Mouse (Mus musculus) MEL (cell line): Measurements from ENCODE around the gene Lsm2. TPM values are rescaled to one million over a fixed set of nuclear protein-coding genes. Genes with fewer than 3 reads are reported as not detected.

Source experiments
- DNase-seq: peaks from one replicate; pipeline ENCODE4 v3.0.0; 2011; ENCODE audit warnings: low read depth, low spot score
- H3K27ac ChIP-seq: 2 replicates; pipeline ENCODE4 v1.5.1; 2012; ENCODE audit warnings: low read depth, mild to moderate bottlenecking, control low read depth, low read length, moderate library complexity; ENCODE audit not compliant: control insufficient read depth
- H3K27me3 ChIP-seq, 2 experiments: fragments of 150-350 bp in 1 of 2; sonication (generic) in 1 of 2; 2 replicates each; pipeline ENCODE4 v1.6.1; 2012; ENCODE audit warnings: low read length in 2 of 2, mild to moderate bottlenecking in 2 of 2, improper control_type of control experiment in 1 of 2, moderate library complexity in 1 of 2; ENCODE audit not compliant: insufficient read depth in 2 of 2, control insufficient read depth in 1 of 2
- H3K36me3 ChIP-seq, 2 experiments: 2 replicates each; pipeline ENCODE4 v1.6.1; 2012 to 2014; ENCODE audit warnings: low read length in 2 of 2, improper control_type of control experiment in 1 of 2, inconsistent platforms in 1 of 2, mild to moderate bottlenecking in 1 of 2; ENCODE audit not compliant: insufficient read depth in 2 of 2, control insufficient read depth in 1 of 2
- H3K4me1 ChIP-seq, 2 experiments: fragments of 150-350 bp in 1 of 2; sonication (generic) in 1 of 2; 2 replicates each; pipeline ENCODE4 v1.6.1; 2012; ENCODE audit warnings: low read length in 2 of 2, improper control_type of control experiment in 1 of 2, mild to moderate bottlenecking in 1 of 2; ENCODE audit not compliant: insufficient read depth in 2 of 2, control insufficient read depth in 1 of 2
- H3K4me3 ChIP-seq, 2 experiments: fragments of 150-350 bp in 1 of 2; sonication (generic) in 1 of 2; 2 replicates each; pipeline ENCODE4 v1.5.1; 2012; ENCODE audit warnings: low read depth in 2 of 2, low read length in 2 of 2, mild to moderate bottlenecking in 2 of 2, moderate library complexity in 2 of 2, control low read depth in 1 of 2, improper control_type of control experiment in 1 of 2; ENCODE audit not compliant: control insufficient read depth in 1 of 2, insufficient read depth in 1 of 2
- H3K79me2 ChIP-seq: 2 replicates; pipeline ENCODE4 v1.6.1; 2012; ENCODE audit warnings: mild to moderate bottlenecking, low read length, moderate library complexity; ENCODE audit not compliant: control insufficient read depth, poor library complexity, insufficient read depth
- H3K9ac ChIP-seq: 2 replicates; pipeline ENCODE4 v1.6.1; 2012; ENCODE audit warnings: low read depth, mild to moderate bottlenecking, control low read depth, low read length, moderate library complexity; ENCODE audit not compliant: control insufficient read depth, poor library complexity, severe bottlenecking
- H3K9me3 ChIP-seq: fragments of 150-350 bp; sonication (generic); replicated peaks from 2 replicates; pipeline ENCODE4 v1.6.1; 2012; ENCODE audit warnings: mild to moderate bottlenecking, low read length, improper control_type of control experiment, moderate library complexity; ENCODE audit not compliant: insufficient read depth
- BHLHE40 ChIP-seq: IDR thresholded peaks from 2 replicates; pipeline ENCODE4 v1.6.1; 2012; ENCODE audit warnings: low read depth, mild to moderate bottlenecking, inconsistent platforms, low read length, improper control_type of control experiment, borderline replicate concordance
- CHD1 ChIP-seq: IDR thresholded peaks from 2 replicates; pipeline ENCODE4 v1.6.1; 2012; ENCODE audit warnings: low read depth, mild to moderate bottlenecking, inconsistent platforms, low read length, improper control_type of control experiment
- CHD2 ChIP-seq: IDR thresholded peaks from 2 replicates; pipeline ENCODE4 v1.6.1; 2011; ENCODE audit warnings: low read length, improper control_type of control experiment
- EP300 ChIP-seq, 2 experiments: IDR thresholded peaks; 2 replicates each; pipeline ENCODE4 v1.6.1; 2011; ENCODE audit warnings: improper control_type of control experiment in 2 of 2, low read length in 2 of 2, low read depth in 1 of 2, mild to moderate bottlenecking in 1 of 2
- GATA1 ChIP-seq: IDR thresholded peaks from 2 replicates; pipeline ENCODE4 v1.6.1; 2011; ENCODE audit warnings: low read depth, low read length, improper control_type of control experiment
- HCFC1 ChIP-seq: IDR thresholded peaks from 2 replicates; pipeline ENCODE4 v1.6.1; 2012; ENCODE audit warnings: low read depth, mild to moderate bottlenecking, inconsistent platforms, low read length, improper control_type of control experiment, moderate library complexity
- JUND ChIP-seq: IDR thresholded peaks from 2 replicates; pipeline ENCODE4 v1.6.1; 2011; ENCODE audit warnings: low read depth, mild to moderate bottlenecking, improper control_type of control experiment, low read length
- KAT2A ChIP-seq: conservative IDR thresholded peaks from 2 replicates; pipeline ENCODE4 v1.6.1; 2012; ENCODE audit warnings: low read depth, low read length, improper control_type of control experiment, inconsistent platforms
- MAZ ChIP-seq: IDR thresholded peaks from 2 replicates; pipeline ENCODE4 v1.6.1; 2012; ENCODE audit warnings: low read depth, mild to moderate bottlenecking, inconsistent platforms, low read length, improper control_type of control experiment
- MEF2A ChIP-seq: IDR thresholded peaks from 2 replicates; pipeline ENCODE4 v1.6.1; 2014; ENCODE audit warnings: low read depth, mild to moderate bottlenecking, inconsistent platforms, low read length, improper control_type of control experiment; ENCODE audit not compliant: poor library complexity, insufficient replicate concordance, severe bottlenecking; ENCODE audit errors: extremely low read depth
- MXI1 ChIP-seq: IDR thresholded peaks from 2 replicates; pipeline ENCODE4 v1.6.1; 2011; ENCODE audit warnings: mild to moderate bottlenecking, low read depth, low read length, improper control_type of control experiment
- MYB ChIP-seq: IDR thresholded peaks from 2 replicates; pipeline ENCODE4 v1.6.1; 2011; ENCODE audit warnings: mild to moderate bottlenecking, low read depth, low read length, improper control_type of control experiment
- MYC ChIP-seq: IDR thresholded peaks from 2 replicates; pipeline ENCODE4 v1.6.1; 2011; ENCODE audit warnings: low read depth, mild to moderate bottlenecking, low read length, improper control_type of control experiment, moderate library complexity
- NELFE ChIP-seq: IDR thresholded peaks from 2 replicates; pipeline ENCODE4 v1.6.1; 2011; ENCODE audit warnings: low read depth, low read length, improper control_type of control experiment
- POLR2A ChIP-seq, 2 experiments: IDR thresholded peaks; 2 replicates each; pipeline ENCODE4 v1.6.1; 2011 to 2012; ENCODE audit warnings: low read length in 2 of 2, mild to moderate bottlenecking in 2 of 2, control low read depth in 1 of 2, improper control_type of control experiment in 1 of 2, low read depth in 1 of 2, moderate library complexity in 1 of 2; ENCODE audit not compliant: control insufficient read depth in 1 of 2, insufficient read depth in 1 of 2, poor library complexity in 1 of 2
- POLR2AphosphoS5 ChIP-seq: IDR thresholded peaks from 2 replicates; pipeline ENCODE4 v1.6.1; 2012; ENCODE audit warnings: low read depth, borderline replicate concordance, mild to moderate bottlenecking, inconsistent platforms, low read length, moderate library complexity, mixed read lengths
- SIN3A ChIP-seq: IDR thresholded peaks from 2 replicates; pipeline ENCODE4 v1.6.1; 2012; ENCODE audit warnings: low read length, improper control_type of control experiment, inconsistent platforms
- TAL1 ChIP-seq: IDR thresholded peaks from 2 replicates; pipeline ENCODE4 v1.6.1; 2012; ENCODE audit warnings: mild to moderate bottlenecking, inconsistent platforms, low read length, moderate library complexity, mixed read lengths
- TBP ChIP-seq: IDR thresholded peaks from 2 replicates; pipeline ENCODE4 v1.8.0; 2011; ENCODE audit warnings: low read depth, low read length, improper control_type of control experiment
- TCF12 ChIP-seq: IDR thresholded peaks from 2 replicates; pipeline ENCODE4 v1.6.1; 2014; ENCODE audit warnings: low read depth, mild to moderate bottlenecking, inconsistent platforms, low read length, improper control_type of control experiment, moderate library complexity
- USF1 ChIP-seq: IDR thresholded peaks from 2 replicates; pipeline ENCODE4 v1.6.1; 2014; ENCODE audit warnings: low read depth, mild to moderate bottlenecking, inconsistent platforms, low read length, improper control_type of control experiment, moderate library complexity
- ZC3H11A ChIP-seq: IDR thresholded peaks from 2 replicates; pipeline ENCODE4 v1.6.1; 2012; ENCODE audit warnings: low read depth, mild to moderate bottlenecking, inconsistent platforms, low read length, improper control_type of control experiment
- ZMIZ1 ChIP-seq: IDR thresholded peaks from 2 replicates; pipeline ENCODE4 v1.6.1; 2012; ENCODE audit warnings: low read depth, mild to moderate bottlenecking, inconsistent platforms, low read length, improper control_type of control experiment, moderate library complexity
- polyA plus RNA-seq, 2 experiments: library from polyadenylated mRNA; stranded (reverse) in 1 of 2; unstranded in 1 of 2; fragments of >175 nt in 1 of 2; fragments of >200 nt in 1 of 2; gene quantifications; 2 replicates each; pipeline versions ENCODE4 v1.2.1 to v1.2.4; 2012; ENCODE audit warnings: low replicate concordance in 2 of 2, low read depth in 1 of 2; ENCODE audit not compliant: insufficient read length in 2 of 2, insufficient read depth in 1 of 2, missing spikeins in 1 of 2
- total RNA-seq: library from RNA; depleted of rRNA; stranded (reverse); fragments of 300-350 nt; gene quantifications from 2 replicates; pipeline ENCODE4 v1.2.3, GENCODE M21; 2012

The Lsm2 gene
- total and polyA plus RNA-seq, 3 experiments: 57.9 to 180 TPM; not detected in 1

DNA sequence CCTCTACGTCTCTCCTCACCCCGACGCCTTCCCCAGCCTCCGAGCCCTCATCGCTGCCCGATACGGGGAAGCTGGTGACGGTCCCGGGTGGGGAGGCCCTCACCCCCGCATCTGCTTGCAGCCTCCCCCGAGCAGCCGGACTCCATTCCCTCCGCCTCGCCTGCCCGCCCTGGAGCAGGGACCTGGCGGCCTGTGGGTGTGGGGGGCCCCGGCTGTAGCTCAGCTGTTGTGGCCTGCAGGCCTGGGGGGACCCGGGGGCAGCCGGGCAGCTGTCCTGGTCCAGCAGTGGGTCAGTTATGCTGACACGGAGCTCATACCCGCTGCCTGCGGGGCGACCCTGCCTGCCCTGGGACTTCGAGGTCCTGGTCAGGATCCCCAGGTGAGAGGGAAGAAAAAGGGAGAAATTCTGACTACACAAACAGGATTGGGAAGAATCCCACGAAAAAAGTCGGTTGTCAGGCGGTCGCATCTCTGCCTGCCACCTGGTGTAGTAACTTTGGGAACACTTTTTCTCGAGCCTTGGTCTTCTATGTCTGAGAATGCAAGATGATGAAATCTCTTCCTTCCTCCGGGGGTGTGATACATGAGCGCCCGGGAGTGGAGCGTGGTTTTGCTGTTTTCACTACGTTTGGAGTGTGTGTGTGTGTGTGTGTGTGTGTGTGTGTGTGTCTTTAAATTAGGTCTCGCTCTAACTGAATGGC is 19.9 kb downstream of the Lsm2 start (continued):
- TF ChIP-seq NELFE (no peak), MXI1 (no peak; the same call in 1 of the 2 replicates), USF1 (no peak), CHD1 (peak; percentile 24; the same call in 1 of the 2 replicates), MEF2A (no peak), SIN3A (peak; percentile 37; the same call in 1 of the 2 replicates), KAT2A (peak; percentile 21; the same call in 1 of the 2 replicates), BHLHE40 (peak; percentile 35; the same call in 1 of the 2 replicates), CHD2 (no peak)
- TF ChIP-seq, all 39 proteins: peak for 9

DNA sequence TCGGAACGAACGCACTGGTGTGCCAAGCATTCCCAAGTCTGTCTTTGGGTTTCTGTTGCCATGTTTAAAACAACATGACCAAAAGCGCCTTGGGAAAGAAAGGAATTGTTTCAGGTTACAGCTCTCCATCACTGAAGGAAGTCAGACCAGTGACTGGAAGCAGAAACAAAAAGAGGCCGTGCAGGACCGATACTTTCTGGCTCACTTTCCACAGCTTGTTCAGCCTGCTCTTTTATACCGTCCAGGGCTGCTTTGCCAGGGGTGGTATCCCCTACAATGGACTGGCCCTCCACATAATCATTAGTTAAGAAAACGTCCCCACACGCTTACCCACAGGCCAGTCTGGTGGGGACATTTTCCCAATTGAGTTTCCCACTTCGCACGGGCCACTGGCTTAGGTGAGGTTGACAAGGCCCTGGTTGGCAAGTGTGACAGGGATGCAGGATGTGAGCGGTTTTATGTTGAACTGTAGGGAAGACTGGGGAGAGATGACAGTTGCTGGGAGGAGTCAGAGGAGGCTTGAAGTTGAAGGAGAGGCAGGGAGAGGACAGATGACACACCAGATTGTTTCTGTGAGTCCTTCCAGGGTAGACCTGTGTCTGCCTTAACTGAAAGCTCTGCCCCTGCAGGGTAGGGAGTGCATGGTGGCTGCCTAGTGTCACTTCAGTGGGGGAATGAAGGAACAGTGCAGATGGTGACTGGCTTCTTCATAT is 20.6 kb downstream of the Lsm2 start:
- peaks cover 0 to 7% of the 10 kb centered on the region in 2 experiments; a peak in 3 of 4 replicates for H3K36me3 ChIP-seq

More for the DNA sequence above, 20.6 kb downstream of the Lsm2 start:
- Histone ChIP-seq H3K9me3 (no peaks in the 10 kb centered on the region), H3K27me3 (no peaks in the 10 kb centered on the region), H3K9ac (peak overlapping the region; percentile 100), H3K27ac (peak overlapping the region; percentile 99), H3K79me2 (peaks cover 74% of the 10 kb centered on the region), H3K4me1 (peaks cover 0 to 10% of the 10 kb centered on the region in 2 experiments; a peak in 2 of 4 replicates), H3K4me3 (peak overlapping the region; percentile 64 to 89)
- no peak for TF ChIP-seq GATA1
- TF ChIP-seq JUND: no peak
- TF ChIP-seq TAL1: peak; percentile 21; the same call in 1 of the 2 replicates
- TF ChIP-seq CHD1: peak; percentile 70
- TF ChIP-seq MAZ: no peak
- TF ChIP-seq MYB: 0 out of 2 replicates have a peak, but pooled peaks have one; percentile 46
- TF ChIP-seq POLR2A (IDR thresholded peaks at IDR 0.05; ENCODE audit: control insufficient read depth in 1 of 2, insufficient read depth in 1 of 2, low read depth in 1 of 2, low read length in 2 of 2, poor library complexity in 1 of 2): peak; percentile 49 to 82; a peak in 3 of 4 replicates
- TF ChIP-seq NELFE: peak; percentile 78
- TF ChIP-seq TCF12: no peak
- no peak for TF ChIP-seq ZC3H11A
- TF ChIP-seq EP300 (IDR thresholded peaks at IDR 0.05; ENCODE audit: low read depth in 1 of 2, low read length in 2 of 2): peak in 1 of 2 experiments; percentile 47; a peak in 2 of 4 replicates
- peak; percentile 56; the same call in 1 of the 2 replicates for TF ChIP-seq ZMIZ1
- TF ChIP-seq MYC: peak; percentile 40; the same call in 1 of the 2 replicates
- peak; percentile 69; the same call in 1 of the 2 replicates for TF ChIP-seq POLR2AphosphoS5
- TF ChIP-seq TBP: peak; percentile 92
- TF ChIP-seq MXI1: peak; percentile 61
- TF ChIP-seq HCFC1: no peak
- DNase-seq: peak; percentile 78
